Mouse (Mus musculus): Measurements from ENCODE around the gene Cited1.
A peak's percentile ranks its signal among the peaks of the same experiment; 100 is the strongest.

Gene Cited1

DNA sequence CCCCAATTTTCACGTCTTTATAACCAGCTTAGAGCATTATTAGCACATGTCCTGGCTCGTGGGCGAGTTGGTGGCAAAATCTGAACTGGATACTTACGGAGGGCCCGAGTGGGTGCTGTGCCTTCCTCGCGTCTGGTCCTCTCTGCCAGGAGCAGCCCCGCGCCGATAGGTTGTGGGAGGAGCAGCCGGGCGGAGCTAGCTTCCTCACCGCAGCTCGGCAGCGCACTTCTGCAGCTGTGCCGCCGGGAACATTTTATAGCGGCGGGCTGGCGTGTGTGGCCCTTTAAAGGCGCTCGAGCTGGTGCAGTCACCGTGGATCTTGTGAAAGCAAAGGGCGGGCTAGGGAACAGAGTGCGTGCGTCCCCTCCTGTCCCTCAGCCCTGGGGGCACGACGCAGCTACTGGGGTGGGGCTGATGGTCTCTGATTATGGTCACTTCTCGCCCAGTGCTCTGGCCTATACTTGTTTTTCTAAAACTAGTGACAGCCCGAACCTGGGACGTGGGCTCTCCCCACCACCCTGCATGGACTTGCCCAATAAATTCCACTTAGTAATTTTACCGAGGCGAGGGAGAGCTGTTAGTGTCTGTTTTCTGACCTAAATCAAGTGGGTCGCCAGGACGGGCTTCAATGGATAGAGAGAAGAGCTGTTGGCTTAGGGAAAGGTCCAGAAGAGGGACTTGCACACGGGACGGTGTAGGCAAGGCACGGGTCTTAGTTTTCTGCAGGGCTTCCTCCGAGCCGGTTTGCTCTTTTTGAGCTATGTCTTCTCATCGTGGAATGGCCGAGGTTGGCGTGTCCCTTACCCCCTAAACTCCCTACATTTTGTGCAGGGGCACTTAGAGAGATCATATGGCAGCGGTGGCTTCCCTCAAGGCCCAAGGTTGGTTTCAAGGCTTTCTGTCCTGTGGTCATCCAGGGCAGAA lies at the start of gene Cited1:
TSS of gene Cited1 (minus strand) at position 245 of the 924 bp plus-strand sequence.
- DNase-seq (ENCODE audit: low read depth, low spot score): peak; percentile 21

DNA sequence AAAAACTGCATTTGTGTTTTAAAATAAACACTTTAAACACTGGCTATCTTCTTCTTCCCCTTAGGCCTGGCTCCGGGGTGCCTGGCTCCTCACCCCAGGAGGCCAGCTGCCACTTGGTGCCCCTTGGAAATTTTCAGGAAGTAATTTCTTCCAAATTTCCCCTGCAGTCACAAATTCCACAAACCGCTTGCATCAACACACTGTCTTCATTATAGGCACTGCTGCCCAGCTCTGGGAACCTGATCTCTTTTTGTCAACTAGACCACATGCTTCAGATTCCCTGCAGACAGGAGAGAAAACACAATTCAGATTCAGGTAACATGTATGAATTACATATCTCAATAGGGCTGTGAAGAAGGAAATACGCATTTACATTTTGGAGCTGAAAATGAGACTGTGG lies 32.9 kb upstream of the Cited1 start:
- no peak for DNase-seq (ENCODE audit: low read depth, low spot score)

DNA sequence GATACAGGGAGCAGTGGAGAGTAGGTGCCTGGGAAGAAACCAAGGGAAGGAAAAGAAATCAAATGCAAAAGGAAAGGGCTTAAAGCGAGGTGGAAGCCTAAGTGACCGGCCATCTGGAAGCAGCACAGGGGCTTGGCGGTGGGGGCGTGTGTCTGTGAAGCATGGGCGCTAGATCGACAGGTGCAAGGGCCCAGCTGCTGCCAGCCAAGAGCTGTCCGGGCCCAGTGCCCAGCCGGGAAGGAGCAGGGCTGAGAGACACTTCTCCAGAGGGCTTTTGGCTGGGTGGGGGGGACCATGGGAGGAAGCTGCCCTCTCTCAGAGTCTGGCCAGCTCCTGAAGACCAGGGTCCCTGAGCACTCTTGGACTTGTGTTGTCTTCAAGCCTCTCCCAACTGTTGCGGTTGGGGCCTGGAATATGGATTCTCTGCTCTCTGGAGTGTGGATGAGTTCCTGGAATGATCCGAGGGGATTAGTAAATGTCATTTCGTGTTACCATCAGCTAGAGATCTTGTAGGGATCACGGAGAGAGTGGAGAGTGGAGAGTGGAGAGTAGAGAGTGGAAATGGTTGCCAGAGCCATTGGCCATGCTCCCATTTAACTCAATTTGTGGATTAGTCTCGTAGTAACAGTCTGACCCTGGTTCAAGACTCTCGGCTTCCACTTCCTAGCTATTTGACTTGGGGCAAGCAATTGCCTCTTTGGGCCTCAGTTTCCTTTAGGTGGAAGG lies 10.8 kb upstream of the Cited1 start:
- no peak for DNase-seq (ENCODE audit: low read depth, low spot score)

DNA sequence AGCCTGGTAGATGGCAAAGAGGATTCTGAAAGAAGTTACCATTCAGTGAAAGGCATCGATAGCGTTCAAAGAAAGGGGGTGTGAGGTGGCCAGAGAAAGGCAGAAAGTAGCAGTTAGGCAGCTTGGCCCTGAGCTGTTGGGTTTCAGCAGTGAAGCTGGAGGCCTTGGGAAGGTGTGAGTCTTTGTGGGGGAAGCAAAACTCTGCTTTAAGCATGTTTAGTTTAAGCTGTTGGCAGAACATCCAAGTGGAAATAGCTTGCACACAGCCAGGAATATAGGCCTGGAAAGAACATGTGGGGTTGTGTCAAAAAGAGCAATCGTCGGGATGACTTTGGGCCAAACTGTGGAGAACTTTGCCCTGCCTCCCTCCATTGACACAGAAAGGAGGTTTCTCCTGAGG lies 7.8 kb upstream of the Cited1 start:
- no peak for DNase-seq (ENCODE audit: low read depth, low spot score)

DNA sequence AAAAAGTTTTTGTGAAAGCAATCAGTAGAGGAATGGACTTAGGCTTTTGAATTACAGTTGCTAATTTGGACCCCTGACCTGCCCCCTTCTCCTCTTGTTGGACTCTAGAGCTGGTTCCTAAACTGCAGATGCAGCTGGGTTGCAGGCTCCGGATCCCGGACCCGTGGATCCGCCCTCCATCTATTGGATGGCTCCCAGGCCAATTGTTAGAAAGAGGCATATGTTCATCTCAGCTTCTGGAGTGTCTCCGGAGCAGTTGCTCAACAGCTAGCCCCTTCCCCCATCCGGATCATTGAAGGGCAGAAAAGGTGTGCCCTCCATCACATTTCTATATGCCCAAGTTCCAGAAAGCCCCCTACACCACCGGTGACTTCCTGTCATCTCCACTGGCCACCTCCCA lies 1.9 kb upstream of the Cited1 start:
- DNase-seq (ENCODE audit: low read depth, low spot score): no peak

DNA sequence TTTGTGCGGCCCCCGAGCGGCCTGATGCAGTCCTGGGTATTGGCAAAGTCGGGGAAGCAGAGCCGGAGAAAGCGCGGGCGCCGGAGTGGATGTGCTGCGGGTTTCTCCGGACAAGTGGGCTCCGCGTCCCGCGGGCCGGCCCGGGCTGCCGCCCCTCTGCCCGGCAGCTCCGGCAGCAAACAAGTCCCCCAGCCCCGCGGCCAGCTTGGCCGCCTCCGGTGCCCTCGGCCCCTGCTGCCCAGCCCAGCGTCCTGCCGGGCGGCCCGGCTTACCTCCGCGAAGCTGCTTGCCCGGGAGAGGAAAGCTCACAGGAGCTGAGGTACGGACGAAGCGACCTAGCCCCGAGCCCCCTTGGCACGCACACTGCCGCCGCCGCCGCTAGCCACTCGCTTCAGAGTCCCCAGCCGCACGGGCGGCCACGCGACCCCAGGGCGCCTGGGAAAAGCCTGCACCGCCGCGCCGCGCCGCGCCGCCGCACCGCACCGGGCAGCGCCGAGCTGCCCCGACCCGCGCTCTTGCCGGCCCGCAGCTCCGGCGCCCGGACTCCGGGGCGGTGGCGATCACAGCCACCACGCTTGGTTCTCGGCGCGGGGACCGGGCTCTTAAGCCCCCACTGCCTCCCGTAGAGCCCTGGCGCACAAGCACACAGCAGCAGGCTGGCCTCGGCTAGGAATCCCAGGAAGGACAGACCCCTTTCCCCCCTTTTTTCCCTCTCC lies 602 bp downstream of the Cited1 start:
- DNase-seq (ENCODE audit: low read depth, low spot score): no peak

DNA sequence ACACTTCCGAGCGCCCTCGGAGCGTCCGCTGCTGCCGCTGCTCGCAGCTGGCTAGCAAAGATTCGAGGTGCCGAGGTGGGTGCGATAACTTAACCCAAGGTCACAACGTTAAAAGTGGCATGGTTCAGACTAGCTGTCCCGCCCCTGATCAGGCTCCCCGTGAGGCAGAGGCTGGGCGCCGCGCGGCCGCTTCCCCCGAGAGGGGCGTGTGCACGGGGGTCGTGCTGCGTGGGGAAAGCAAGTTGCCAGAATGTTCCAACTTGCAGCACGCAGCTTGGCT lies 1.1 kb downstream of the Cited1 start:
- no peak for DNase-seq (ENCODE audit: low read depth, low spot score)

DNA sequence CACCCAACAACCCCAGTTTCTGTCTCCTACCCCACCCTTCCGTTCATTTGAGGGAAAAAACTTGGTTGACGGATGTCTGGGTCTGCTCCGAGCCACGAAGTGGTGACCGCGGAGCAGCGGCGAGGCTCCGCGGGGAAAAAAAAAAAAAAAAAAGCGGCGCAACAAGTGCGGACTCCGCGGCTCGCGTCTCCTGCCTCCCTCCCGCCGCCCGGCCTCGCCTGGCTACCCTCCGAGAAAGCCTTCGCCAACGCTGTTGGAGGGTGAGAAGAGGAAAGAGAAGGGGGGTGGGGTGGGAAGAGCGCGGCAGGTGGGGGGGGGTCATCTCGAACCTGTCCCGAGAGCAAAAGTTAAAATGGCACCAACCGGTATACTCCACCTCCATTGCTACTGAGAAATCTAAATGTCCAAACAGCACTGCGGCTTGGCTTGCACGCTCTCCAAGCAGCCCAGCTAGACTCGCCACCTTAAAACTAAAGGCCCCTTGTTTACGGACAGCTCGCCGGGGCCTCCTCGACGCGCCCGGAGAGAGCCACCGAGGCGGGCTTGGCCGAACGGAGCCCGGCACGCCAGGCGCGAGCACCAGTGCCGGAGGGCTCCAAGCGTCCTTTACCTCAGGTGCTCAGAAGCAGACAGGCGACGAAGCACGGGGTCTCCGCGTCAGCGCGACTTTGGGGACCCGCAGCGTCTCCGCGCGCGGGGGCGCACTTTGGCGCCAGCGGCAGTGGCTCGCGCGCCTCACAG lies 1.7 kb downstream of the Cited1 start:
- DNase-seq (ENCODE audit: low read depth, low spot score): no peak

DNA sequence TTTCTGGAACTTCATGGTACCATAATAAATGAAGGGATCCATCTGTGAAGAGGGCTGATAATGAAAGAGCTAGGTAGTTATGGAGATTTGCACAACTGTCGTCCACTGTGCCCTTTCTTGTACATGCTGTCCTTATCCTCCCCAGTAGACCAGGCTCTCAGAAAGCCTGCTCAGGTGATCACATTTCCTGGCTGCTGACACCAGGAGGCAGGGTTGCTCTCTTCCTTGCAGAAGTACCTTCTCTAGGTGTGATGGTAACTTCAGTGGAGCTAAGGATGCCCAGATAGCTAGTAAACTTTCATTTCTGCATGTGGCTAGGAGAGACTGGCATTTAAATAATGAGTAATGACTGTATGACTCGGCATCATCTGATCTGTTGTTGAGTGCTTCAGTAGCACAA lies 7.6 kb downstream of the Cited1 start:
- no peak for DNase-seq (ENCODE audit: low read depth, low spot score)

DNA sequence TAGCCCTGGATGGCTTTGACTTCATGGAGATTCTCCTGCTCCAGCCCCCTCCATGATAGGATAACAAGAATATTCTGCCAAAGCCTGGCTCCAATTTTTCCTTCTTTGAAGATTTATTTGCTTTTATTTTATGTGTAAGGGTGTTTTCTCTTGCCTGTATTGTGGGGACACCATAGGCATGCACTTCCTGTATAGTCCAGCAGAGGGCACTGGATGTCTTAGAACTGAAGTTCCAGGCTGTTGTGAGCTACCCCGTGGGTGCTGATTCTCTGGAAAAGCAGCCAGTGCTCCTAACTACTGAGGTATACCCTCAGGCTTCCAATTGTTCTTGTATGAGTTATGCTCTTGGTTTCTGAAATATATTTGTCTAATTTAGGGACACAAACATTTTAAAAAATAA lies 32.9 kb downstream of the Cited1 start:
- peak; percentile 42 for DNase-seq (ENCODE audit: low read depth, low spot score)

DNA sequence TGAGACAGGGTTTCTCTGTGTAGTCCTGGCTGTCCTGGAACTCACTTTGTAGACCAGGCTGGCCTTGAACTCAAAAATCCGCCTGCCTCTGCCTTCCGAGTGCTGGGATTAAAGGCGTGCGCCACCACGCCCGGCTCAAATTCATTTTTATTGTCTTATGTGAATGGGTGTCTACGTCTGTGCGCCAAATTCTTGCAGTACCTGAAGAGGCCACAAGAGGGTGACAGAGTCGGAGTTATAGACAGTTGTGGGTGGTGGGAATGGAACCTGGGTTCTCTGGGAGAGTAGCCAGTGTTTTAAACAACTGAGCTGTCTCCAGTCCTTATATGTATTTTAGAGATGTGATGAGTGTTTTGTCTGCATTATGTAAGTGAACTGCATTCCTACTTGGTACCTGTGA lies 36.6 kb downstream of the Cited1 start:
- DNase-seq (ENCODE audit: low read depth, low spot score): peak; percentile 35
